Mouse (Mus musculus): ENCODE results near the gene Agbl1.

GRCm38 (mm10) chr7:76222691-76223090 lies 7.0 kb upstream of the Agbl1 start:
- TF ChIP-seq CTCF (IDR thresholded peaks at IDR 0.05; ENCODE audit: low read depth, low read length) (no peak), POLR2AphosphoS5 (IDR thresholded peaks at IDR 0.05; ENCODE audit: insufficient replicate concordance, low read depth, low read length) (no peak), TAL1 (conservative IDR thresholded peaks at IDR 0.05; ENCODE audit: low read depth, low read length) (no peak)

Measured in G1E (cell line).